Mouse (Mus musculus) ovary, postnatal 36 days (tissue): ENCODE measurements around the gene Tmem186.

Experiments
- DNase-seq: peaks from one replicate; pipeline ENCODE4 v3.0.0; 2022; ENCODE audit warnings: low spot score, mixed read lengths

Tmem186 gene

DNA sequence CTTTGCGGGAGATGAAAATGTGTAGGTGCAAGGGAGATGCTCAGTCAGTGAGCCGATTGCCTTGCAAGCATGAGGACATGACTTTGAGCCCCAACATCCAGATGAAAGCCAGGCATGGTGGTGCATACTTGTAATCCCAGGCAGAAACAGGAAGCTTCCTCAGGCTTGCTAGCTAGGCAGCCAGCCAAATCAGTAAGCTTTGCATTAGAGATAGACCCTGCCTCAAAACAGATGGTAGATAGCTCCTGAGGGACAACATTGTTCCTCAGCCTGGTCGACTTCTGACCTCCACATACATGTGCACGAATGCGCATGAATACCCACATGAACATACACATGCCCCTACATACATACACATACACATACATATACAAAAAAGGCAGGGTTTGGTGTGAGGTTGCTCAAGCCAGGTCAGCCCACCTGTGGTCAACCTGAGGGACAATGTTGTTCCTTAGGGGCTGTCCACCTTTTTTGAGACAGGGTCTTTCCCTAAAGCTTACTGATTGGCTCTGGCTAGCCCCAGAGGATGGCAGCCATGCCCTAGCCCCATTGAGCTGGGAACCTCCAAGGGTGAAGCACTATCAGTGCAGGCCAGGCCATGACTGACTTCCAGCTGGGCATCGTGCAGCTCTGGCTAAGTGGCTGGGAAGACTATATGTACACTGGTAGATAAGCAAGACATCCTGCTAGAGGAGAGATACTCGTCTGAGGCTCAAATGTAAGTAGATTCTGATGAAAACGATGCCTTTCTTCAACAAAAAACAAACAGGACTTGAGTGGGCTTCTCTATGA, 25.1 kb downstream of the Tmem186 start:
- DNase-seq = no peak

DNA sequence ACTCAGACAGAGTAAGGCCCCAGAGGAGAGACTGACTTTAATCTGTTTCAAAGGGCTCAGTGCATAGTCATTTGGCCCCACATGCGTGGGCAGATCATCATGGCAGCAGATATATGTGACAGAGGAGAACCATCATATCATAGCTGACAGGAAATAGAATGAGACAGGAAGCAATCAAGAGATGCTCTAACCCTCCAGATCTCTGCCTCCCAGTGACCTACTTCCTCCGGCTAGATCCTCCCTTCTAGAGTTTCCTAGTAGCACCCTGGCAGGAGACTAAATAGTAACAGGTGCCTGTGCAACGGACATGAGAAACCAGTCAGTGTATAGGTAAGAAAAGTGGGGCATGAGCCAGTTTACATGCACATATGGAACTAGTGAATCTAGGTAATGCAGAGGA, 27.1 kb downstream of the Tmem186 start:
- no peak for DNase-seq

DNA sequence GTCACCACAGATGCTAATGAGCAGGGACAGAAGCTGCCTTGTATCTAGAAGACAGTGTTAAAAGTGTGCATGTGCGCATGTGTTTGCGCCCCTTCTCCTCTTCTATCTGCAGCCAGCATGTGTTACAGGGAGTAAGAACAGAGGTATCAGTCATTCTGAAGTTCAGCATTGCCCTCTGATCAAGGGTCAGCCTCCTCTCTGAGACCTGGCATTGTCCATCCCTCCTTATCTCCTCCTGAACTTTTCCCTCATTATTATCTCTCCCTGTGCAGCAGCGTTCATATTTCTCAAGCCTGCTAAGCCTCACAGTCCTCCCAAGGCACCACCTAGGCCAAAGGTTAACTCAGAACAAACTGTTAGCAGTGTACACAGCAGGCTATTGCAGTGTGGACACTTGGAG, 33.7 kb downstream of the Tmem186 start:
- DNase-seq = no peak

GRCm38 (mm10) chr16:8597516-8597915, 40.0 kb downstream of the Tmem186 start:
- DNase-seq = no peak

GRCm38 (mm10) chr16:8596336-8596735, 41.2 kb downstream of the Tmem186 start:
- DNase-seq = no peak

DNA sequence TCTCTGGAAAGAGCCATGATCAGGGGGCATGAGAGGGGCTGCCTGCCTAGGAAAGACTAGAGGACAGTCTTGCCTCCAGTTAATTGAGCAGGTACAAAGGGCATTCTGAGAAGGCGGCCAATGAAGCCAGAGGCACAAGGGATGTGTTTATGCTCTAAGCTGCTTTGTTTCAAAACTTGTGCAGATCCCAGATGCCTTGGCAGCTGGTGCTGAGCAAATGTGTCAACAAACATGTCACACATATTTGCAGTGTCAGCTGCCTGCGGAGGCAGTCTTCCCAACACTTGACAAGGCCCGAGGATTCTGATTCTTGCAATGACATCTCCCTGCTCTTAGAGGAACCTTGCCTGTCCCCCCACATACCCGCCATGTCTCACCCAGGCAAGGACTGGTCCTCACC, 42.1 kb downstream of the Tmem186 start:
- no peak for DNase-seq

DNA sequence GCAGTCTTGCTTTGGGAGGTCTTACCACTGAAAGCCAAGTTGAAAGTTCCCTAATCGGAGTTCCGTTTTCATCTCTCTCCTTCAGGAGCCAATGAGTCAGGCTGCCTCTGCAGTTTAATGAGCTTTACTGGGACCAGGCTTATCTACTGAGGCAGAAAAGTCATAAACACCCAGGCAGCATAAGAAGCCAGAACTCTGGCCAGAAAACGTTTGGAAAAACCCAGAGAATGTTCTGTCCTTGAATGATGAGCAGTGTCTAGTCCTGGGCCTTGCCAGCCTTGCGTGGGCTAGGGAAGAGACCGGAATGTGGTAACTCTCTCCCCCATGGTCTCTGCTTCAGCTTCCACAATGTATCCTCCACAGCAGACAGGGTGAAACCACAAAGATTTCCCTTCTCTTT, 52.5 kb downstream of the Tmem186 start:
- DNase-seq = no peak

DNA sequence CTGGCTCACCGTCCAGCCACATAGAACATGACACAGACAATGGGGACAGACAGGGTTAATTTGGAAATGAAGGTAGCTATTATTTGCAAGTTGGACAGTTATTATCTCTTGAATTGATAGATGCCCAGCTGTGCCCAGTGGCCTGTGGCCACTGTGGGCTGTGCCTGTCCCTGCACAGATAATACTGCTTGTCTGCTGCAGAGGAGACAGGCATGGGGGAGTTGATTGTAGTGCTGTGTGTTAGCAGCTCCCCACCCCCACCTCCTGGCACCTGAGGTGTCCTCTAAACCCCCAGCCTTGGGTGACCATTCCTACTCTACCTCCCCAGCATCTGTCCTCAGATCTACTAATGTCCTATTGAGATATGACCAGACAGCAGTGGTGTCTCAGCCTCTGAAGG, 53.3 kb downstream of the Tmem186 start:
- DNase-seq = no peak
